Mouse (Mus musculus) kidney, embryonic 15.5 days (tissue): Measurements from ENCODE around the gene Ksr2. TPM values are rescaled to one million over a fixed set of nuclear protein-coding genes. Genes with fewer than 3 reads are reported as not detected.

Source experiments
- ATAC-seq: fragments of 200-750 bp; cut with Nextera tagmentation; replicated peaks from 2 replicates; pipeline ENCODE4 v1.8.0; 2017; ENCODE audit warnings: moderate TSS enrichment; ENCODE audit not compliant: low FRiP score
- H3K27ac ChIP-seq: fragments of 300-500 bp; sonication (generic); 2 replicates; pipeline ENCODE4 v1.5.1; 2015; ENCODE audit warnings: mild to moderate bottlenecking, inconsistent platforms
- H3K27me3 ChIP-seq: fragments of 300-500 bp; sonication (generic); 2 replicates; pipeline ENCODE4 v1.6.1; 2015; ENCODE audit warnings: inconsistent platforms
- H3K36me3 ChIP-seq: fragments of 300-500 bp; sonication (generic); 2 replicates; pipeline ENCODE4 v1.6.1; 2015; ENCODE audit warnings: inconsistent platforms
- H3K4me1 ChIP-seq: fragments of 300-500 bp; sonication (generic); 2 replicates; pipeline ENCODE4 v1.6.1; 2015; ENCODE audit warnings: inconsistent platforms
- H3K4me2 ChIP-seq: fragments of 300-500 bp; sonication (generic); 2 replicates; pipeline ENCODE4 v1.6.1; 2015; ENCODE audit warnings: moderate library complexity, mild to moderate bottlenecking, inconsistent platforms
- H3K4me3 ChIP-seq: fragments of 300-500 bp; sonication (generic); replicated peaks from 2 replicates; pipeline ENCODE4 v1.5.1; 2015; ENCODE audit warnings: mild to moderate bottlenecking, inconsistent platforms
- H3K9ac ChIP-seq: fragments of 300-500 bp; sonication (generic); 2 replicates; pipeline ENCODE4 v1.6.1; 2015; ENCODE audit warnings: mild to moderate bottlenecking, inconsistent platforms
- H3K9me3 ChIP-seq: fragments of 300-500 bp; sonication (generic); replicated peaks from 2 replicates; pipeline ENCODE4 v1.6.1; 2016; ENCODE audit warnings: inconsistent platforms
- WGBS: fragments of 180-500 bp; shearing (Covaris S2); methylation state at CpG from one replicate; pipeline ENCODE4 v1.1.7; 2015; ENCODE audit warnings: mixed read lengths; 5-methylcytosine and 5-hydroxymethylcytosine counted together
- polyA plus RNA-seq: library from polyadenylated mRNA; unstranded; fragments of >200 nt; fragmentation: Nextera tagmentation; extraction: Ambion mirVana; gene quantifications from 2 replicates; pipeline ENCODE4 v1.2.1, GENCODE M21; 2015

The Ksr2 gene
- polyA plus RNA-seq, 1 experiment from 2014 or later, result 0.73 TPM

DNA sequence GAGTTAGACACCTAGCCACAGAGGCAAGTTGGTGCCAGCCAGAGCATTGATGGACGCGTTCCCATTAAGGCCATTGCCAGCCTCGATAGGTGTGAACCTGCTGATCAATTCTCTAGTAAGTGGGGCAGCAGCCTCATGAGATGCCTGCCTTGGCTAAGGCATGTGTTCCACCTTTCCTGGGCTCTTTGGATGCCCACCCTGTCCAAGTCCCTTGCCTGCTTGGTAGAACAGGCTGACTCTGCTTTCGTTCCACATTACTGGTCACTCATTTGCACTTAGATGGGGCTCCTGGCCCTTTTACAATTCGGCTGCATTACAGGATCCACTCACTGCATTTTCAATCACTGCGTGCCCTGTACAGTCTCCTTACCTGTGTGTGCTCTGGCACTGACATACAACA is 263.4 kb downstream of the Ksr2 start:
- ATAC-seq, result no peak; the same call in 1 of the 2 replicates

GRCm38 (mm10) chr5:117678371-117678770 is 264.6 kb downstream of the Ksr2 start:
- no peak; the same call in 1 of the 2 replicates for ATAC-seq
- Histone ChIP-seq H3K27ac (no peak overlapping the region), H3K9ac (no peak overlapping the region), H3K36me3 (no peaks in the 10 kb centered on the region), H3K9me3 (no peaks in the 10 kb centered on the region), H3K27me3 (no peaks in the 10 kb centered on the region), H3K4me1 (peaks cover 15% of the 10 kb centered on the region), H3K4me3 (no peak overlapping the region), H3K4me2 (no peak overlapping the region)
- WGBS, result 49% methylated on average over 5 of the region's 5 CpGs

More for the DNA sequence above, 263.4 kb downstream of the Ksr2 start:
- 73% methylated on average over 6 of the region's 6 CpGs for WGBS
- no peak overlapping the region for H3K9ac ChIP-seq
- peak overlapping the region; percentile 61 for H3K27ac ChIP-seq
- H3K9me3 ChIP-seq, result no peaks in the 10 kb centered on the region
- no peaks in the 10 kb centered on the region for H3K36me3 ChIP-seq
- no peak overlapping the region for H3K4me2 ChIP-seq
- H3K27me3 ChIP-seq, result no peaks in the 10 kb centered on the region
- H3K4me1 ChIP-seq, result peaks cover 15% of the 10 kb centered on the region
- H3K4me3 ChIP-seq, result no peak overlapping the region

DNA sequence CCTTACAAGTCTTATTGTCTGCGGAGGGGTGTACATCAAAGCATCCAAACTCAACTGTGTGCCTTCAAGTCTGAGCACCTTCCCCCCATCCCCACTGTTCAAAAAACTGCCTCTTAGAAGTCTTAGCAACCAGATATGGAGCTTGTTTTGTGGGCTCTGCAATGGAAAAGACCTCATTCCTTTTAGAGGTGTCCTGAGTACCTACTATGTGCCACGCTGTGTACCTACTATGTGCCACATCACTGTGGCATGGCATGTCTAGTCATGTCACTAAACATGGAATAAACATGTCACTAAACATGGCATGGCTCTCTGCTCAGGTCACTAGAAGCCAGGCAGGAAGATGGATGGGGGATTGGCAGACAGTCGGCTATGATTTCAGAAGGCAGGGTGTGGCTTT is 268.4 kb downstream of the Ksr2 start:
- 93% methylated on average over 3 of the region's 3 CpGs for WGBS
- Histone ChIP-seq H3K27me3 (no peaks in the 10 kb centered on the region), H3K9me3 (no peaks in the 10 kb centered on the region), H3K4me1 (peaks cover 20% of the 10 kb centered on the region), H3K27ac (no peak overlapping the region), H3K4me2 (no peak overlapping the region), H3K36me3 (no peaks in the 10 kb centered on the region), H3K4me3 (no peak overlapping the region), H3K9ac (no peak overlapping the region)
- ATAC-seq, result no peak

DNA sequence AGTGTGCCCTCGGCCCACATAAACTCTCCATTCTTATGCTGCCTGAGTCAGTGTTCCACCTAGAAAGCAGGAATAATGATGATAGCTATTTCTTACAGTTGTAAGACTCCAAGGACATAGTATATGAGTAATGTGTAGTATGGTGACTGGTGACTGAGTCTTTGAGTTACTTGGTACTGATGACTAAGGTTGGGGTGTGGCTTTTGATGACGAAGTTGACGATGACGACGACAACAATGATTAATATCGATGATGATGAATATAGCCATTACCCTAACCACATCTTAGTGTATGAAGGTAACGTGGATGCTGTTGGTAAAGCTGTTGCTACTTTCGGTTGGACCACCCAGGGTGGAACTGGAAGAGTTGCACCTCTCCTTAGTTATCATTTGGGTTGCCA is 270.7 kb downstream of the Ksr2 start:
- peaks cover 29% of the 10 kb centered on the region for H3K4me1 ChIP-seq
- no peaks in the 10 kb centered on the region for H3K27me3 ChIP-seq
- WGBS, result 90% methylated on average over 8 of the region's 8 CpGs
- H3K27ac ChIP-seq, result no peak overlapping the region
- H3K4me2 ChIP-seq, result no peak overlapping the region
- no peak for ATAC-seq
- no peak overlapping the region for H3K9ac ChIP-seq
- no peaks in the 10 kb centered on the region for H3K9me3 ChIP-seq
- no peak overlapping the region for H3K4me3 ChIP-seq
- no peaks in the 10 kb centered on the region for H3K36me3 ChIP-seq

DNA sequence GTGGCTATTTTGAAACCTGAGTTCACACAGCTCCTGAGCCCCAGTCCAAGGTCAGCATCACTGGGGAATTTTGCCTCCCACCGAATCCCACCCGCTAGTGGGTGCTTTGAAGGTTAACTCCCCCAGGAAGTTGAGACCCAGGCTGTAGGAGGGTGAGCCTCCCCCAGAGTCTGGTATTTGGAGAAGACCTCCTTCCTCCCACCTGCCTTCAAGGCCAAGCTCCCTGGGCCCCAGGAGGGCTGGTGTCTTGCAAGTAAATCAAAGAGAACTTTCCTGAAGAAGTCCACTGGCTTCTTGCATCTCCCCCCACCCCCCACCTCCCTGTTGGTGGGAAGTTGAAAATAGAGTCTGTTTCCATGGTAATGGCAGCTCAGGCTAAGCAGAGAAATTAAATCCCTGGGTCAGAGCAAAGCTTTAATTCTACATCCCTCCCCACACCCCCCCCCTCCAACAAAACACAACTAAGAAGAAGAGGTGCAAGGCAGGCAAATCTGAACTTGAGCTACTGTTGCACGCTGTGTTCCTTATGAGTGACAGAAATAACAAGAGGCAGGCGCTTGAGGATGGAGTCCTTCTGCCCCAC is 274.1 kb downstream of the Ksr2 start:
- Histone ChIP-seq H3K9ac (no peak overlapping the region), H3K4me1 (peaks cover 56% of the 10 kb centered on the region), H3K27ac (peak overlapping the region; percentile 69), H3K27me3 (no peaks in the 10 kb centered on the region), H3K4me2 (no peak overlapping the region), H3K4me3 (no peak overlapping the region), H3K36me3 (no peaks in the 10 kb centered on the region), H3K9me3 (no peaks in the 10 kb centered on the region)
- peak; percentile 51; the same call in 1 of the 2 replicates for ATAC-seq
- 15% methylated on average over 4 of the region's 4 CpGs for WGBS

GRCm38 (mm10) chr5:117688738-117689137 is 274.9 kb downstream of the Ksr2 start:
- Histone ChIP-seq H3K9ac (no peak overlapping the region), H3K4me2 (no peak overlapping the region), H3K9me3 (no peaks in the 10 kb centered on the region), H3K4me1 (peaks cover 61% of the 10 kb centered on the region), H3K27me3 (no peaks in the 10 kb centered on the region), H3K27ac (peak overlapping the region; percentile 69), H3K36me3 (no peaks in the 10 kb centered on the region), H3K4me3 (no peak overlapping the region)
- no peak for ATAC-seq
- WGBS, result 29% methylated on average over 3 of the region's 3 CpGs

DNA sequence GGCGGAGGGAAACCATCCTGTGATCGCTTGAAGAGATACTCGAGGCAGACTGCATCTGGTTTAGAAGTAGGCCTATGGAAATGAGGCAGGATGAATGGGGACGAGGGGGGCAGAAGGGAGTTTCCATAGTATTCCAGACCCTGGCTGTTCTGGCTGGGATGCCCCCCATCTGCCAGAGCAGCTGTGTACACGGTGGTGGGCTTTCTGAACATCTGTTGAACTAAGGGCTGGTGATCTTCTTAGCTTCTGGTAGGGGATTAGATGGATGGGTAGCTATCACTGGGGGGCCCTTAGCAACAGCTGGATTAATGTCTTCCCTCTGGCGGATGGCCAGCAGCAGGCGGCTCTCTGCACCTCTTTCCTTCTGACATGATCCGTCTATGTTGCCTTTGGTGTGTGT is 276.0 kb downstream of the Ksr2 start:
- 64% methylated on average over 8 of the region's 8 CpGs for WGBS
- H3K9ac ChIP-seq, result no peak overlapping the region
- H3K27me3 ChIP-seq, result no peaks in the 10 kb centered on the region
- H3K36me3 ChIP-seq, result no peaks in the 10 kb centered on the region
- H3K27ac ChIP-seq, result no peak overlapping the region
- no peak for ATAC-seq
- H3K4me3 ChIP-seq, result no peak overlapping the region
- H3K4me2 ChIP-seq, result no peak overlapping the region
- peaks cover 71% of the 10 kb centered on the region for H3K4me1 ChIP-seq
- no peaks in the 10 kb centered on the region for H3K9me3 ChIP-seq

DNA sequence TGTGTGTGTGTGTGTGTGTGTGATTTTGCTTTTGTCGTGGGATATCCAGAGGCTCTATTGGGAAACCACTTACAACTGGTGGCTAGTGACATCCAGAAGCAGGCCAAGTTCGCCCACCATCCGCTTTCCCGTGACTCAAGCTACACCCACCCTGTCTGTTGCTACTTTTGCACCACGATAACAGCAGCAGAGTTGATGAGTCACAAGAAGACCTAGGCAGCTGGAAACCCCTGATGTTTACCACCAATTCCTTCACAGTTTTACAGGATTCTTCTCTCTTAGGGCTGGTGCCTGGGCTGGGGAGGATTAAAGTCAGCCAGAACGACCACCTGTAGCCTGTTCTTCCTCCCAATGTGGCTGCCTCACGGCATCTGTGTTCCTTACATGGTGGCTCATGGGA is 277.5 kb downstream of the Ksr2 start:
- H3K27ac ChIP-seq, result peak overlapping the region; percentile 75
- H3K4me2 ChIP-seq, result no peak overlapping the region
- H3K36me3 ChIP-seq, result no peaks in the 10 kb centered on the region
- H3K9ac ChIP-seq, result no peak overlapping the region
- WGBS, result 63% methylated on average over 7 of the region's 7 CpGs
- no peaks in the 10 kb centered on the region for H3K27me3 ChIP-seq
- peaks cover 84% of the 10 kb centered on the region for H3K4me1 ChIP-seq
- H3K4me3 ChIP-seq, result no peak overlapping the region
- no peak for ATAC-seq
- no peaks in the 10 kb centered on the region for H3K9me3 ChIP-seq

DNA sequence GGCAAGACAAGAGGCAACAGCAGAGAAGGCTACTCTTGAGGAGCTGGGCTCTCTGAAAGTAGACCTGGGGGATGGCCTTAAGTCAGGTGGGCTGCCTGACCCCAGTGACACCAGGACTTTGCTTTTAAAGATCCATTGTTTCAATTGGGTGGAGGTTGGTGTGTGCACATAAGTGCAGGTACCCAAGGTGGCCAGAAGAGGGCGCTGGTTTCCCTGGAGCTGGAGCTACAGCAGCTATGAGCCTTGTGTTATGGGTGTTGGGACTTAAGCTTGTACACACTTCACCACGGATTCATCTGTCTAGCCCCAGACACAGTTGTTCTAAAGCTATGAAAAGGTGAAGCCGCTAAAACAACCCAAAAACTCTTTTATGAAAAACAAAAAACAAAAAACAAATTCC is 279.8 kb downstream of the Ksr2 start:
- H3K9me3 ChIP-seq, result no peaks in the 10 kb centered on the region
- no peaks in the 10 kb centered on the region for H3K36me3 ChIP-seq
- no peak overlapping the region for H3K9ac ChIP-seq
- no peaks in the 10 kb centered on the region for H3K27me3 ChIP-seq
- H3K4me3 ChIP-seq, result no peak overlapping the region
- no peak for ATAC-seq
- peaks cover 73% of the 10 kb centered on the region for H3K4me1 ChIP-seq
- no peak overlapping the region for H3K27ac ChIP-seq
- WGBS, result 71% methylated on average over 3 of the region's 3 CpGs
- no peak overlapping the region for H3K4me2 ChIP-seq

DNA sequence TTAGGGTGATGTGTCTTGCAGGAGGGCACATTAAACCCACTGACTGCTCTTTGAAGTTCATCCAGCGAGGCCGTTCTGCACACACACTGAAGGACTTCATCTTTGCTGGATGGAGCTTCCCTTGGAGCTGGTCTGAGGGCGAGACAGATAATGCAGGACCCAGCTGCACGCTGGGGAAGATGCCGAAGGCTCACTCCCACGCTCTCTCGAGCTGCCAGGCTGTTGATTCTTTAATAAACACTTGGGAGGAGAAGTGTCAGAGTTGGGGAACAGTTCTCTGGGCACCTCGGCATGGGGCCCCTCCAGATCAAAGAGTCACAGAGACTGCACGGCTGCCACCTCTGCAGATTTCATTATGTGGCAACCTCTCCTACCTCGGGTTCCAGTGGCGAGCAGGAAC is 280.8 kb downstream of the Ksr2 start:
- H3K4me2 ChIP-seq, result no peak overlapping the region
- no peaks in the 10 kb centered on the region for H3K9me3 ChIP-seq
- no peak for ATAC-seq
- H3K27ac ChIP-seq, result 0 out of 2 replicates have a peak overlapping the region, but pooled peaks have one; percentile 10
- no peak overlapping the region for H3K9ac ChIP-seq
- WGBS, result 24% methylated on average over 11 of the region's 11 CpGs
- no peaks in the 10 kb centered on the region for H3K27me3 ChIP-seq
- no peak overlapping the region for H3K4me3 ChIP-seq
- no peaks in the 10 kb centered on the region for H3K36me3 ChIP-seq
- H3K4me1 ChIP-seq, result peaks cover 65% of the 10 kb centered on the region

DNA sequence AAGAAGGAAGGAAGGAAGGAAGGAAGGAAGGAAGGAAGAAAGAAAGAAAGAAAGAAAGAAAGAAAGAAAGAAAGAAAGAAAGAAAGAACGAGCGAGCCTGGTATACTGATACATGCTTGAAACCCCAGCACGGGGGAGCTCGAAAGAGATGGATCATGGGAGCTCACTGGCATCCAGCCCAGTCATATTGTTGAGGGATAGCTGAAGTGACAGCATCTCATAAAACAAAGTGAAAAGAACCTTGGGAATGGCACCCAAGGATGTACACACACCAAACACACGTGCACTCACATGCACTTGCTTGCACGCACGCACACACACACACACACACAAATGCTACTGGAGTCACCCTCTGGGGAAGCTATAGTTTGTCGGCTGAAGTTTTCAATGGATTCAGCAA is 282.6 kb downstream of the Ksr2 start:
- Histone ChIP-seq H3K4me3 (no peak overlapping the region), H3K36me3 (no peaks in the 10 kb centered on the region), H3K27ac (no peak overlapping the region), H3K4me1 (peaks cover 53% of the 10 kb centered on the region), H3K27me3 (no peaks in the 10 kb centered on the region), H3K4me2 (no peak overlapping the region), H3K9ac (no peak overlapping the region), H3K9me3 (no peaks in the 10 kb centered on the region)
- 73% methylated on average over 8 of the region's 8 CpGs for WGBS
- no peak for ATAC-seq

GRCm38 (mm10) chr5:117697589-117697988 is 283.8 kb downstream of the Ksr2 start:
- H3K4me2 ChIP-seq, result no peak overlapping the region
- ATAC-seq, result peak; percentile 50
- 32% methylated on average over 6 of the region's 6 CpGs for WGBS
- no peak overlapping the region for H3K4me3 ChIP-seq
- peak overlapping the region; percentile 39 for H3K27ac ChIP-seq
- peaks cover 40% of the 10 kb centered on the region for H3K4me1 ChIP-seq
- H3K9ac ChIP-seq, result no peak overlapping the region
- H3K36me3 ChIP-seq, result no peaks in the 10 kb centered on the region
- H3K9me3 ChIP-seq, result no peaks in the 10 kb centered on the region
- H3K27me3 ChIP-seq, result no peaks in the 10 kb centered on the region

DNA sequence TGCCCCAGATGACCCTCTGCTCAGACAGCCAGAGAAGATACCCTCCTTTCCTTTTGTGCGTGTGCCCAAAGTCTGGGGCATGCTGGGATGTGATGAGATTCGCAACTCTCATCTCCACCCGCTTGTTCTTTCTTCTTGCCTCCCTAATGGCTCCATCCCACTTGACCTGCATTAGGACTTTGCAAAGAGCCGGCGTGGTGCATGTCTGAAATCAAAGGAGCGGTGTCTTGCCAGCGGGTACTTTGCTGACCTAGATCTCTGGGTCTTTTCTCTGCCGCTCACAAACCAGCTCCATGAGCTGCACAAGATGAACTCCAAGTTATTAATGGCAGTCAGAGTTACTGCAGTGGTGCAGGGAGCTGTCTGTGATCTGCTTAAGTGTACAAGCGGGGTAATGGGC is 290.6 kb downstream of the Ksr2 start:
- H3K36me3 ChIP-seq, result no peaks in the 10 kb centered on the region
- H3K4me3 ChIP-seq, result no peak overlapping the region
- WGBS, result 69% methylated on average over 9 of the region's 9 CpGs
- H3K9ac ChIP-seq, result no peak overlapping the region
- H3K4me1 ChIP-seq, result peaks cover 22% of the 10 kb centered on the region
- no peak overlapping the region for H3K4me2 ChIP-seq
- ATAC-seq, result no peak
- H3K27me3 ChIP-seq, result 0 out of 2 replicates have a peak, but pooled peaks cover 7% of the 10 kb centered on the region
- H3K27ac ChIP-seq, result no peak overlapping the region
- H3K9me3 ChIP-seq, result no peaks in the 10 kb centered on the region
